Mouse (Mus musculus) kidney, embryonic 15.5 days (tissue): ENCODE measurements at regions not wholly inside any gene's neighbourhood (a gene's known extent, or its start where the extent isn't known, plus 50 kb on each side); places are given as distances from the start of the nearest gene placed in this dataset.

Source experiments
- ATAC-seq: fragments of 200-750 bp; cut with Nextera tagmentation; replicated peaks from 2 replicates; pipeline ENCODE4 v1.8.0; 2017; ENCODE audit warnings: moderate TSS enrichment; ENCODE audit not compliant: low FRiP score
- H3K27ac ChIP-seq: fragments of 300-500 bp; sonication (generic); 2 replicates; pipeline ENCODE4 v1.5.1; 2015; ENCODE audit warnings: mild to moderate bottlenecking, inconsistent platforms
- H3K27me3 ChIP-seq: fragments of 300-500 bp; sonication (generic); 2 replicates; pipeline ENCODE4 v1.6.1; 2015; ENCODE audit warnings: inconsistent platforms
- H3K36me3 ChIP-seq: fragments of 300-500 bp; sonication (generic); 2 replicates; pipeline ENCODE4 v1.6.1; 2015; ENCODE audit warnings: inconsistent platforms
- H3K4me1 ChIP-seq: fragments of 300-500 bp; sonication (generic); 2 replicates; pipeline ENCODE4 v1.6.1; 2015; ENCODE audit warnings: inconsistent platforms
- H3K4me2 ChIP-seq: fragments of 300-500 bp; sonication (generic); 2 replicates; pipeline ENCODE4 v1.6.1; 2015; ENCODE audit warnings: moderate library complexity, mild to moderate bottlenecking, inconsistent platforms
- H3K4me3 ChIP-seq: fragments of 300-500 bp; sonication (generic); replicated peaks from 2 replicates; pipeline ENCODE4 v1.5.1; 2015; ENCODE audit warnings: mild to moderate bottlenecking, inconsistent platforms
- H3K9ac ChIP-seq: fragments of 300-500 bp; sonication (generic); 2 replicates; pipeline ENCODE4 v1.6.1; 2015; ENCODE audit warnings: mild to moderate bottlenecking, inconsistent platforms
- H3K9me3 ChIP-seq: fragments of 300-500 bp; sonication (generic); replicated peaks from 2 replicates; pipeline ENCODE4 v1.6.1; 2016; ENCODE audit warnings: inconsistent platforms
- WGBS: fragments of 180-500 bp; shearing (Covaris S2); methylation state at CpG from one replicate; pipeline ENCODE4 v1.1.7; 2015; ENCODE audit warnings: mixed read lengths; 5-methylcytosine and 5-hydroxymethylcytosine counted together

DNA sequence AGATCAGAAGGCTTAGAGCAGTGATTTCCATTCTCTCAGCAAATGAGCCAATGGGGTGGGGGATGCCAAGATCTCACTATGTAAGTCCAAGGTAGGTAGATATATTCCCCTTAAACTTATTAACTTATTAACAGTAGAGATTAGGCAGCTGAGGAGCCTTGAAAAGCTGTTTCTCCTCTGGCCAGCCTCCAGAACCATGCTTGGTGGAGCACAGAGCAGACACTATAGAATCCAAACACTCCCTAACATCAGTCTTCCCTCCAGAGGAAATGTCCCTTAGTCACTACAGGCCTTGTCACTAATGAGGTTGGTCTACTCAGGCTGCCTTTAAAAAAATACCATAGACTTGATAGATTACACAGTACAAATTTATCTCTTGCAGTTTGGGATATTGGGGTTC, 152.8 kb upstream of the Usp24 start:
- Histone ChIP-seq H3K27me3 (no peaks in the 10 kb centered on the region), H3K27ac (no peak overlapping the region), H3K4me1 (0 out of 2 replicates have a peak, but pooled peaks cover 10% of the 10 kb centered on the region), H3K36me3 (no peaks in the 10 kb centered on the region), H3K4me3 (no peak overlapping the region), H3K4me2 (no peak overlapping the region), H3K9me3 (no peaks in the 10 kb centered on the region), H3K9ac (no peak overlapping the region)
- 0 out of 2 replicates have a peak, but pooled peaks have one; percentile 54 for ATAC-seq

DNA sequence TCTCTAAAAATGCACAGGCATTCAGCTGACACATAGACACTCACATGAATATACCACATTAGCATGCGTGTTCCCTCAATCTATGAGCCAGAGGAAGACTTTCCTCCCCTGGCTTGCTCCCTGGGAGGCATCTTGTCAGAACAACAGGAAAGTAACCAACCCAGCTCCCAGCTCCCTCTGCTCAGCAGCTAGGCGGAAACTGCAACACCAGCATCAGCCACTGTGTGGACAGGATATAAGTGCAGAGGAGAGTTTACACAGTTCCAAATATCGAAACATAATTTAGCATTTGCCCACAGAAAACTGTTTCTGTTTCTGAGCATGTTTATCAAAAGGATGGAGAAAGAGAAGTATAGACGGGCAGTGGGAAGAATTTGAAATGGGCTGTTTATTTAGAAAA, 148.3 kb upstream of the Usp24 start:
- H3K36me3 ChIP-seq, result no peaks in the 10 kb centered on the region
- H3K4me1 ChIP-seq, result 0 out of 2 replicates have a peak, but pooled peaks cover 5% of the 10 kb centered on the region
- H3K9me3 ChIP-seq, result no peaks in the 10 kb centered on the region
- no peak overlapping the region for H3K9ac ChIP-seq
- H3K4me3 ChIP-seq, result no peak overlapping the region
- no peak overlapping the region for H3K4me2 ChIP-seq
- WGBS, result 69% methylated on average over 4 of the region's 4 CpGs
- no peak for ATAC-seq
- H3K27me3 ChIP-seq, result no peaks in the 10 kb centered on the region
- H3K27ac ChIP-seq, result no peak overlapping the region

DNA sequence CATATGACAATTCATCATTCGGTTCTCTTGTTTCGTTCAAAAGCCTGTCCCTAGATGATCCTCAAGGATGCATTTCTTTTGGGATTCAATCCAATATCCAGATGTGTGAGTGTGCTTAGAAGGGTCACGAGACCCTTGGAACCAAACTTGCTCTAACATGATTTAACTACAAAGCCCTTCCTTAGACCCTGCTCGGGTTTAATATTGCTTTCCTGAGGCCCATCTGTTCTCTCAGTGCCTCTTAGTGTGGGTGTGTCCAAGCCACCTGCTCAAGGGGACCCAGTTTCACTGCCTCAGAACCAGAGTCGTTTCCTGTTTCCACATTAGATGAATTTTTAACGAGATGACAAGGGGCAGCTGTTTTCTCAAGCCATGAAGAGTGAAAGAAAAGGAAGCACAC, 147.3 kb upstream of the Usp24 start:
- Histone ChIP-seq H3K4me1 (no peaks in the 10 kb centered on the region), H3K27me3 (no peaks in the 10 kb centered on the region), H3K4me2 (no peak overlapping the region), H3K4me3 (no peak overlapping the region), H3K9me3 (no peaks in the 10 kb centered on the region), H3K9ac (no peak overlapping the region), H3K27ac (no peak overlapping the region), H3K36me3 (no peaks in the 10 kb centered on the region)
- 0 out of 2 replicates have a peak, but pooled peaks have one; percentile 18 for ATAC-seq
- WGBS, result 37% methylated on average over 6 of the region's 6 CpGs

DNA sequence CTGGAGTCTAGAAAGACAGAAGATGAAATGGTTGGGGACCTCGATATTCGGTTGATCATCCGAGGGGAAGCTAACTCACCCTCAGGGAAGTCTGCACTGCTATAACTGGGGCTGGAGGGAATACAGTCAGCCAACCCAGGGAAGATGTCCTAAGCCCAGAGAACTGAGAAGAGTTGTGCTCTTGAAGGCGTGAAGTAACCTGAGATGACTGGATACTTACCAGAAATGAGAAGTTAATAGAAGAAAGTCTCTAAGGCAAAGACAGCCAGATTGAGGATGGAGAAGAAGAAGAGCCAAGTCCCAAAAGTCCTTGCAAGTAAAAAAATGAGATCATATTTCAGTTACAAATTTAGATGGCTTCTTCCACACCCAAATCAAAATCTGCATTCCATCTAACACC, 146.5 kb upstream of the Usp24 start:
- H3K9ac ChIP-seq, result no peak overlapping the region
- H3K27me3 ChIP-seq, result no peaks in the 10 kb centered on the region
- no peaks in the 10 kb centered on the region for H3K36me3 ChIP-seq
- H3K9me3 ChIP-seq, result no peaks in the 10 kb centered on the region
- no peak overlapping the region for H3K27ac ChIP-seq
- H3K4me1 ChIP-seq, result no peaks in the 10 kb centered on the region
- ATAC-seq, result no peak
- H3K4me2 ChIP-seq, result no peak overlapping the region
- whole genome bisulfite sequencing, result 88% methylated on average over 4 of the region's 4 CpGs
- no peak overlapping the region for H3K4me3 ChIP-seq

DNA sequence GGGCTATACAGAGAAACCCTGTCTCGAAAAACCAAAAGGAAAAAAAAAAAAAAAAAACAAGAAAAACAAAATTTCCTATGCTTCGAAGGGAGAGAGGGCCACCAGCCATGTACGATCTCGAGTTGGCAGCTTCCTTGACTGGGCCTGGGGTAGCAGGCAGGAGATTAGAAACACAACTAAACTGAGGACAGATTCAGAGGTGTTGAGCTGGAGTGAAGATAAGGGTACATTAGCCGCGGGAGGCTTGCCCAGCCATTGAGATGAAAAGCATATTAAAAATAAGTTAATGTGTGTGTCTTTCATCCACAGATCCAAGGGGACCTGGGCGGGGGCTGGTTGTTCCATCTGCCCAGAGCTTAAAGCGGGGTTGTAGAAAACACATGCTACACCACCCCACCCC, 145.3 kb upstream of the Usp24 start:
- H3K27me3 ChIP-seq, result no peaks in the 10 kb centered on the region
- ATAC-seq, result no peak
- H3K9ac ChIP-seq, result no peak overlapping the region
- no peak overlapping the region for H3K27ac ChIP-seq
- H3K4me1 ChIP-seq, result no peaks in the 10 kb centered on the region
- H3K9me3 ChIP-seq, result no peaks in the 10 kb centered on the region
- no peak overlapping the region for H3K4me2 ChIP-seq
- no peaks in the 10 kb centered on the region for H3K36me3 ChIP-seq
- no peak overlapping the region for H3K4me3 ChIP-seq
- WGBS, result 87% methylated on average over 8 of the region's 8 CpGs

DNA sequence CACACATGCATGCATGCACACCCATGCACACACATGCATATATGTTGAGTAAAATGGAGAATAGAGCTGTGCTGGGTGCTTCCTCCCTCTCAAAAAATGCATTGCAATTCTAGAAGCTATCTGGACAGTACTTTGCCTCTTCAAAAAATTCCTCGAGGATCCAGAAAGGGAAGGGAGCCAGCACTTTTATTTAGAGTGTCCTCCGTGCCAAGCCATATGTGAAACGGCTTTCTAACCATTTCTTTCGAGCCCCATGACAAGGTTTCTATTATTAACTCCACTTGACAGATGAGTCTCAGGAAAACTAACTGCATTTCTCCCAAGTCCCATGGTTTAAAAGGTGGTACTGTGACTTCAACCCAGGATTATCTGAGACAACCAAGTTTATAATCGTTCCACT, 140.7 kb upstream of the Usp24 start:
- no peak for ATAC-seq
- H3K4me2 ChIP-seq, result no peak overlapping the region
- WGBS, result 67% methylated on average over 5 of the region's 5 CpGs

DNA sequence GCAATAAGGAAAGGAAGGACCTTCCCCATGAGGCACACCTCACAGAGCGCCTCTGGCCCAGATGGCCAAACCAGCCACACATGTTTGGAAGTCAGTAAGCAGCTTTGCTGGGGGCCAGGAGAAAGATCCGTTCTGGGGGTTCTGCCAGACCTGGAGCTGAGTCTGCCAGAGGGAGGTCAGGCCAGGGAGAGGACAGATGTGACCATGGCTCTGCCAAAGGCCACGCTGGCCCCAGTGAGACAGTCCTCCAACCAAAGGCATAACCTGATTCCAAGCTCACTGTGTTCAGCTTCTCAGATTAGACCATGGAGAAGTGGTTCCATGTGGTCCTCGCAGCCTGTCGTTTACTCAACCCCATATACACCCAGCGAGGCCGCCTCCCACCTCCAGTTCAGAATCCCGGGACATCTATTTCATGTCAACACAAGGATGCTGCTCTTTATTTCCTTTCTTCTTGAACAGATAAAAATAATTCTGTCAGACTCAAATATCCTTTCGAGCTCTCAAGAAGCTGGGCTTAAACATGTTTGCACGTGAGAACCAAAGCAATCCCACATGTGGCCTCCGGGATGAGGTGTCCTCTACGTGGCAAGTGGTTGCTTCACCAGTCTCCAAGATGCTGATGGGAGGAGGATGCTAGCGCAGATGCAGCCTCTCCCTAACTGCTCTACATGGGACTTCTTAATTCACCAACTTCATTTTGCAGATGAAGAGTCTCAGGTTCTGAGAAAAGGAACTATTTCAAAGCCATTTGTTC, 130.1 kb upstream of the Usp24 start:
- Histone ChIP-seq H3K27ac (no peak overlapping the region), H3K9me3 (no peaks in the 10 kb centered on the region), H3K27me3 (no peaks in the 10 kb centered on the region), H3K4me2 (no peak overlapping the region), H3K9ac (no peak overlapping the region), H3K4me1 (no peaks in the 10 kb centered on the region), H3K4me3 (no peak overlapping the region), H3K36me3 (no peaks in the 10 kb centered on the region)
- ATAC-seq, result no peak
- WGBS, result 80% methylated on average over 13 of the region's 13 CpGs

More for the DNA sequence above, 140.7 kb upstream of the Usp24 start:
- H3K9me3 ChIP-seq, result no peaks in the 10 kb centered on the region
- H3K36me3 ChIP-seq, result no peaks in the 10 kb centered on the region
- H3K27ac ChIP-seq, result no peak overlapping the region
- H3K4me3 ChIP-seq, result no peak overlapping the region
- H3K4me1 ChIP-seq, result no peaks in the 10 kb centered on the region
- H3K27me3 ChIP-seq, result no peaks in the 10 kb centered on the region
- H3K9ac ChIP-seq, result no peak overlapping the region

DNA sequence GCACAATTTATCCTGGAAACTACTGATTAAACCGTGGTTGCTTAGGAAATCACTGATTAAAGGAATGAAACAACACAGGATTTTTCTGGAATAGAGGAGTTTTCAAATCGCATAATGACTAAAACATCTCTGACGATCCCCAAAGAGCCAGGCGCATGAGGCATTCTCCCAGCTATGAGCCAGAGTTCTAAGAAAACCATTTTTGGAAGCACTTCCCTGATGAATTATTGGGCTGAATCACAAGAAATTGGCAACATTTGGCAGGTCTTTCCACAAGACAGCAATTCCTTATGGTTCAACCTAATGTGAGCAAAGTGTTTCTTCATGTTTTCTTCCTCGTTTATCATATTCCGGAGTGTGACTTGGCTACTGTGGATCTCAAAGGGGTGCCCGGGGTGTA, 129.3 kb upstream of the Usp24 start:
- H3K27ac ChIP-seq, result no peak overlapping the region
- H3K4me1 ChIP-seq, result 0 out of 2 replicates have a peak, but pooled peaks cover 6% of the 10 kb centered on the region
- no peak for ATAC-seq
- WGBS, result 87% methylated on average over 7 of the region's 7 CpGs
- H3K4me3 ChIP-seq, result no peak overlapping the region
- no peak overlapping the region for H3K4me2 ChIP-seq
- no peak overlapping the region for H3K9ac ChIP-seq
- no peaks in the 10 kb centered on the region for H3K9me3 ChIP-seq
- H3K36me3 ChIP-seq, result no peaks in the 10 kb centered on the region
- H3K27me3 ChIP-seq, result no peaks in the 10 kb centered on the region

DNA sequence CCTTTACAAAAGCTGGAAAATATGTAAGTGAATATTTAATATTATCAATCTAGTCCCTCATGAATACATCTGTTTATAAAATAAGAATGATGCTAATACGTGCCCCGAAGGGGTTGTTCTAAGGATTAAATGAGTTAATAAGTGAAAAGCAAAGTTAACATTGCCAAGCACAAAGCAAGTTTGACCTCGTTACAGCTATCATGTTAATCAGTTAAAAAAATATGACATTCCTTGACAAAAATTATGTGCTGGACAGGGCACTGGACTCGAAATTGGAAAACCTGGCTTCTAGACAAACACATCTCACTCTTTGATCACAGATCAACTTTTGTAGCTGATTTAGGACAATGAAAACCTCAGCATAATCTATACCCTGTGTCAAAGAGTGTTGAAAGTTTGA, 125.8 kb upstream of the Usp24 start:
- ATAC-seq, result no peak
- WGBS, result 71% methylated on average over 4 of the region's 4 CpGs

DNA sequence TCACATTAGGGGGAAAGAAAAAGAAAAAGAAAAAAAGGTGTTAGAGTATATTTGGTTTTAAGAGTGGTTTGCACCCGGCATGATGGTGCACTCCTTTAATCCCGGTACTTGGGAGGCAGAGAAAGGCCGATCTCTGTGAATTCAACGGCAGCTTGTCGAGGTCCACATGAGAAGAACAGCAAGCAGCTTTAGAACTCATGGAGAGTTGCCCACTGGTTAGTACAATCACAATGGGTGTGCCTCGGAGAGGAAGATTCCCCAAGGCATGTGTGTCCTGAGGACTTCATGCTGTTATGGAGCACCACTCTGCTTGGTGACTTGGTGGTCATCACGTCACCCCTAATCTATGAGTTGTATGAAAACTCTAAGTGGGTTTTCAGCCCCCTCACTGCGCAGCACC, 124.7 kb upstream of the Usp24 start:
- WGBS, result 91% methylated on average over 8 of the region's 8 CpGs
- Histone ChIP-seq H3K27me3 (no peaks in the 10 kb centered on the region), H3K4me3 (no peak overlapping the region), H3K9ac (no peak overlapping the region), H3K4me1 (0 out of 2 replicates have a peak, but pooled peaks cover 9% of the 10 kb centered on the region), H3K9me3 (no peaks in the 10 kb centered on the region), H3K27ac (no peak overlapping the region), H3K36me3 (no peaks in the 10 kb centered on the region), H3K4me2 (no peak overlapping the region)
- ATAC-seq, result no peak

More for the DNA sequence above, 125.8 kb upstream of the Usp24 start:
- Histone ChIP-seq H3K9me3 (no peaks in the 10 kb centered on the region), H3K36me3 (no peaks in the 10 kb centered on the region), H3K4me2 (no peak overlapping the region), H3K27ac (no peak overlapping the region), H3K4me1 (0 out of 2 replicates have a peak, but pooled peaks cover 9% of the 10 kb centered on the region), H3K4me3 (no peak overlapping the region), H3K27me3 (no peaks in the 10 kb centered on the region), H3K9ac (no peak overlapping the region)

DNA sequence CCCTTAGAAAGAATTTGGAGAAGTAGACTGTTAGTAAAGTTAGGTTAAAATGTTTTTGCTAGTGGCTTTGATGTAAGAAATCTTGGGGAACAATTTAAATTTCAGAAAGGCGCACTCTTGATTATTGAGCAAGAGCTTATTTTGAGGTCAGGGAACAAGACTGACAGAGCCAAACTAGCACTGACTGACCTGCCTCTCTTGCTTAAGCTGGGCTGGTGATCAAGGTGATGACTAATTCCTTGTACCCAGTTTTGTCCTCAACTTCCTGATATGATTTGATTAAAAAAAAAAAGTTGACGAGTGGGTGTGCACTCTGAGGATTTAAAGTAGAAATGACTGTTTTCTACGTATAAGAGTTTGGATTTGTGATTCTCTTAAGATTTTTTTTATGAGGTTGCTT, 124.2 kb upstream of the Usp24 start:
- H3K4me3 ChIP-seq, result no peak overlapping the region

DNA sequence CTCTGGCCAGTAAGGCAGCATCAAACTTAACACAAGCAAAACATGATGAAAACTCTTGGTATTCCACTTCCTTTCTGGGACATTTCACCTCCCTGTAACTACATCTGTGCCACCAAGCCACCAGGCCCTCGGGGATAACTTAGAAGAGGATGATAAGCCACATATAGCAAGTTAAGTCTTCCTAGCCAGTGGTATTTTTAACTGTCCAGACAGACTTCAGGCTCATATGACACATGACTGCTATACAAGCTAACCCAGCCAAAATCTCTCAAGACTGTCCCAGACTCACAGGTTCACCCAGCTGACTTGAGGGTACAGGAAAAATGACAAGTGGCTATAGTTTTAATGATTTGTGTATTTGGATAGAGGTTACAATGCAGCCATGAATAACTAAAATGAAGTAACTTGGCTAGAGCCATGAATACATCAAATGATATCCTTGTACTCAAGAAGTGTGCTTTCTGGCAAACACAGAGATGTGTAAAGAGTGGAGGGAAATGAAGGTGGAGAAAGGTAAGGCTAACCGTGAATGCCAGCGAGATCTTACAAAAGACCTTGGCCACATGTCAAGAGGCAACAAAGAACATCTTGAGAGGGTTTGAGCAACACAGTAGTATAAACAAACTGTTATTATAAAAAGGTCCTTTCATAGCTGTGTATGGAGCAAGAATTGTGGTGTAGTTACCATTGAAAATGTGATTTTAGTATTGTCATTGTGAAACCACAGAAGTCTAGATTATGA, 122.6 kb upstream of the Usp24 start:
- H3K9me3 ChIP-seq, result no peaks in the 10 kb centered on the region
- H3K36me3 ChIP-seq, result no peaks in the 10 kb centered on the region
- no peak for ATAC-seq
- no peak overlapping the region for H3K4me3 ChIP-seq
- WGBS, result 84% methylated on average over 3 of the region's 3 CpGs
- H3K4me2 ChIP-seq, result no peak overlapping the region
- no peak overlapping the region for H3K27ac ChIP-seq
- H3K4me1 ChIP-seq, result 0 out of 2 replicates have a peak, but pooled peaks cover 9% of the 10 kb centered on the region
- H3K9ac ChIP-seq, result no peak overlapping the region
- H3K27me3 ChIP-seq, result no peaks in the 10 kb centered on the region

More for the DNA sequence above, 124.2 kb upstream of the Usp24 start:
- Histone ChIP-seq H3K36me3 (no peaks in the 10 kb centered on the region), H3K27ac (no peak overlapping the region), H3K4me1 (0 out of 2 replicates have a peak, but pooled peaks cover 9% of the 10 kb centered on the region), H3K9ac (no peak overlapping the region), H3K4me2 (no peak overlapping the region), H3K27me3 (no peaks in the 10 kb centered on the region), H3K9me3 (no peaks in the 10 kb centered on the region)
- 82% methylated on average over 3 of the region's 3 CpGs for WGBS
- no peak for ATAC-seq
